Mouse (Mus musculus) frontal cortex, postnatal 36 days (tissue): ENCODE data around the gene Klhl36.
"Not testable (repeated sequence)": the region's sequence is repeated elsewhere in the genome, so short reads cannot be mapped to it uniquely, and the experiment has no call there.

Experiments used
- DNase-seq, 2 experiments: peaks; one replicate each; pipeline ENCODE4 v3.0.0; 2022; ENCODE audit warnings: low spot score in 2 of 2

Klhl36 gene

DNA sequence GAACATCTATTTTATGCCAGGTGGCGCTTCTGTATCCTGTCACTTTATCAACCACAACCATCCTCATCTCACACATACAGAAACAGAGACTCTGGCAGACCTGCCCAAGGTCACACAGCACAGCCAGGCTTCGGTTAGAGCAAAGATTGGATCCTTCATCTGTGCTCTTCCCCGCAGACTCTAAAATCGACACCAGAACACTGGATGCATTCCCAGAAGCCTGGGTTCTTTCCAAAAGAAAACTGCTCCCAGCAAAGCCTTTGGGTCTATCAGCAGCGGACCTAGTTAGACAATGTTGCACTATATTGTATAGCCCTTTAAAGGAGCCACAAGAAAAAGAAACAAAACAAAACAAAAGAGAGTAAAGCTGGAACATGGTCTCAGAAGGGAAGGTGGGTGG lies 26.8 kb upstream of the Klhl36 start:
- DNase-seq: no peak

GRCm38 (mm10) chr8:119836831-119837230 lies 25.2 kb upstream of the Klhl36 start:
- no peak for DNase-seq

GRCm38 (mm10) chr8:119837553-119838071 lies 24.5 kb upstream of the Klhl36 start:
- DNase-seq: peak in 1 of 2 experiments; percentile 55

- DNase-seq: no peak
Observed at GRCm38 (mm10) chr8:119838100-119838982, 23.7 kb upstream of the Klhl36 start.

DNA sequence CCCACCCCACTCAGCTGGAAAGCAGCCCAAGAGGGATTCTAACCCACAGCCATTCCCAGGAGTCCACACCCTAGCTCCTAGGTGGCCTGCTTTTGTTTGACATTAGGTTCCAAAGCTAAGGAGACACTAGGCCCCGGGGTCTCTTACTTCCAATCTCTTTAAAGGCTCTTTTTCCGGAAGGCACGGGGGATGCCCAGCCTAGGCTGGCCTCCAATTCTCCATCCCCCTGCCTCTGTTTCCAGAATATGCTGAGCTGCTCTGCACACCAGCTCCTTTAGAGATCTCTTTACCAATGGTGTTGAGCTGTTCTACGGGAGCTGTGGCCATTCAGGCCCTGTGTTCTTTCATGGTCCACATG lies 23.1 kb upstream of the Klhl36 start:
- DNase-seq: no peak

DNA sequence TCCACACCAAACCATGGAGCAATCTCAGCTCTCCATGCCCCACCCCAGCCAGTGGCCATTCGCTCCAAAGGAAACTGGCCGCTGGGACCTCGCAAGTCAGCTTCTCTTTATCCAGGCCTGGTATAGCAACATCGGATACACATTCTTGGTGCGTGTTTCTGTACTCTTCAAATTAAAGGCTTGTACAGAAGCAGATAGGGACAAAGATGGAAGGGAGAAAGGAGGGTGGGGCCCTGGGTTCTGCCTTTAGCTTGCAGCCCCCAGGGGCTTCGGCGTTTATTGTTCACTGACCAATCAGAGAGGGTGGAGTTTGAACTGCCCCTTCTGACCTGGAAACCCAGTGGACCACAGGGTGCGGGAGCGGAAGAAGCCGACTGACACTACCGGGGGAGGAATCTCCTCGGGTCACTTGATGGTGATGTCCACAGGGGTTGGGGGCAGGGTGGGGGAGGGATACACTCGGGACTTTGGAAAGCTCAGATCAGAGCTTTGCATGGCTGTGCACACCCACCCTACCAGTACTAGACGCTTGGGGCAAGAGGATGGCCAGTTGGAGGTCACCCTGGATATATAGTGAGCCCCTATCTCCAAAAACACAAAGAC lies 22.5 kb upstream of the Klhl36 start:
- DNase-seq: no peak

DNA sequence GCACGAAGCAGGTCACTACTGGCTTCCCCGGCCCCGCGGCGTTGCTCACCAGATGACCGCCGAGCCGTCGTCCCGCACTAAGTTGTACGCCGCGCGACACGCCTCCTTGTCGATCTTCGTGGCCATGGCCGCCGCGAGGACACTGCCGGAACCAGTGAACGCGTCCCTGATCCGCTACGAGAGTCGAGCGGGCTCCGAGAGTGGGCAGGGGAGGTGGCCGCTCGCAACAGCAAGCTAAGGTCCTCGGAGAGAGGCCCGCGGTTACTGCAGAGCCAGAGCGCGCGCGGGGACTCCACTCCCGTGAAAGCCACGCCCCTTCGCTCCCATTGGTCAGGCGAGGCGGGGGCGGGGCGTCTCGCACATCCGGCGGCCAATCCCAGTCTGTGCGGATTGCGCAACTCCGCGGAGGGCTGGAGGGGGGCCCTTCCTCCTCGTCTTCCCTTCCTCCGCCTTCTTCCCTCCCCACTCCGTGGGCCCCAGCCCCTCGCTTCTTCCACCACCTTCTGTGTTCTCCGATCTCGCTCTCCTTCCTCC lies 21.7 kb upstream of the Klhl36 start, which contains the start of gene Cotl1:
Gene Cotl1 (minus strand): TSS at position 270 of the 534 bp plus-strand sequence.
- DNase-seq: peak; percentile 96 to 98

DNA sequence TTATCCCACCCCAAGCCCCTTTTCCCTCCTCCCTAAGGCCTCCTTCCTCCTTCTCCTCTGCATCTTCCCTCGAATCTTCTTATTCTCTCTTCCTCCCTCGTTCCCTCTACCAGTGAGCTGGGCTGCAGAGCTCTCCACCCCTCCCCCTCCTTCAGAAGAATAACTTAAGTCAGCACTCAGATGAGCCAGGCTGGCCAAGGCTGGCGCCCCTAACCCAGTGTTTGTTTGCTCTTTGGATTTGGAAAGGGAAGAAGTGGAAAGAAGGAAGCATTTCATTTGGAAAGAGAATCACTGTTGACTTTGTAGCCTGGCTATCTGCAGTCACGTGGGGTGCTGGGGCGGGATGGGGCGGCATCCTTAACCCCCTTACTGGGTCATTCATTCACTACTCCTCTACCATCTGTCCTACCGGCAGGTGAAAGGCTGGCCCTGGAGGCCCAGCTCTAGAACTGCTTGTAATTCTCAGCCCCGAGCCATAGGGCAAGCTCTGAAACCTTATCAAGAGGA lies 21.1 kb upstream of the Klhl36 start:
- no peak for DNase-seq

- peak; percentile 78 to 83 for DNase-seq
Observed at GRCm38 (mm10) chr8:119843444-119843843, 18.6 kb upstream of the Klhl36 start.

GRCm38 (mm10) chr8:119844577-119844976 lies 17.5 kb upstream of the Klhl36 start:
- DNase-seq: no peak

GRCm38 (mm10) chr8:119845741-119846140 lies 16.3 kb upstream of the Klhl36 start:
- not testable (repeated sequence) for DNase-seq

- DNase-seq: no peak
Observed at GRCm38 (mm10) chr8:119847232-119847922, 14.7 kb upstream of the Klhl36 start.

DNA sequence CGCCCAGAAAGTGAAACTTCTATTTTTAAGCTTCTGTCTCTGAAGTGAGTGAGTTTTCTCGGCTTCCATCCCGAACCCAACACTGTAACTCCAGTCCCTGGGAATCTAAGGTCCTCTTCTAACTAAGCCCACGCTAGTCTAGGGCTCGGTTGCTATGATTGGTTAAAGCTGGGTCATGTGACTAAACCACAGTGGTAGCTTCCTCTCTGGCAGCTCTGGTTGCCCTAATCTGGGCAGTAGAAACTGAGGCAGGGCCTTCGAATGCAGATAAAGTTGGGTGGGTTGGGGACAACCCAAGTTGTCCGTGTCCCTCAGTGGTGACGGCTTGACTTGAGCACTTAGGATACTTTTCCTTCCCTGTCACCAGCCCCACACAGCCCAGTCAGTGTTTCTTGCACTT lies 8.5 kb upstream of the Klhl36 start:
- DNase-seq: no peak

DNA sequence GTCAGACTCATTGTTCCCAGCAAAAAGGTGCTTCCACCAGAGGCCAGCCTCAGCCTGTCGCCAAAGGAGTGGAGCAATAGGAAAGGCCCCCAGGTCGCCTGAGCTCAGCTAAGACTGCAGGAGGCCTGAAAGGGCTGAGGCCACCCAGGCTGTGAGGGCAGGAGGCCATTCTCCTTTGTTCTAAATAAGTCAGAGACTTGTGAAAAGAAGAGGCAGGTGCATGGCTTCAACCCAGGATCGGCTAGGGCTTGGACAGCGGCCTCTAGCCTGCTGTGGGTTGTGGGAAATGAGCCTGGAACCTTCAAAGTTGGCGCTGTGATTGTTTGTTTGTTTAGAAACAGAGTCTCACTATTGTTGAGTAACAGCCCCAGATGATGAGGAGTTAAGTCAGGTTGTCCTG lies 8.0 kb upstream of the Klhl36 start:
- no peak for DNase-seq

GRCm38 (mm10) chr8:119855656-119856055 lies 6.4 kb upstream of the Klhl36 start:
- DNase-seq: no peak

- DNase-seq: no peak
Observed at GRCm38 (mm10) chr8:119857767-119858166, 4.3 kb upstream of the Klhl36 start.

- no peak for DNase-seq
Observed at GRCm38 (mm10) chr8:119862390-119862734, 296 bp downstream of the Klhl36 start.

DNA sequence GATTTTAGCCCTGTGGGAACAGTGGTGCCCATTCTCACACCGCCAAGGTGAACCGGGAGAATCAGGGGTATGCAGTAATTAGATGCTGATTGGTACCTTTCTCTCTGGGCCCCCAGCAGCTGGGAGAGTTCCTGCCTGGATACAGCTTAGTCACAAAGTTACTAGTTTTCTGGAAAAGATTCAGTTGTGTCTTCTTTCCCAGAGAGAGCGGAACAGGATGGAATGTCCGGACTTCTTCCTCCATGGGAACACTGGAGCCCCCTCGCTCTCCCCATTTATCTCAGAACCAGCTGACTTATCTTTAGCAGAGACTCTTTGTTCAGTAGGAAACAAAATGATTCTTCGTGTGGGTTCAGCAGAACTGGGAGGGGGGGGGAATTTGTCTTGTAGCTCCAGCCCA lies 683 bp downstream of the Klhl36 start:
- no peak for DNase-seq

- no peak for DNase-seq
Observed at GRCm38 (mm10) chr8:119869616-119870015, 7.5 kb downstream of the Klhl36 start.

DNA sequence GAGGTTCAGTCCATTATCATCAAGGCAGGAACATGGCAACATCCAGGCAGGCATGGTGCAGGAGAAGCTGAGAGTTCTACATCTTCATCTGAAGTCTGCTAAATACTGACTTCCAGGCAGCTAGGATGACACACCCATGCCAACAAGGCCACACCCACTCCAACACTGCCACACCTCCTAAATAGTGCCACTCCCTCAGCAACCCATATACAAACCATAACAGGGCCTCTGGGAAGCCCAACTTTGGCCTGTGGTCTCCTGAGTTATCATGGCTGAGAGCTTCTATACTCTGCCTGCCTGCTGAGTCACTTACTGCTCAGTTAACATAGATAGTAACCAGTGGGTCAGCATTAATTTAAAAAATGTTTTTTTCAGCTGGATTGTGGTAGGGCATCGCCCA lies 11.1 kb downstream of the Klhl36 start:
- no peak for DNase-seq

- DNase-seq: no peak
Observed at GRCm38 (mm10) chr8:119881301-119881700, 19.2 kb downstream of the Klhl36 start.

DNA sequence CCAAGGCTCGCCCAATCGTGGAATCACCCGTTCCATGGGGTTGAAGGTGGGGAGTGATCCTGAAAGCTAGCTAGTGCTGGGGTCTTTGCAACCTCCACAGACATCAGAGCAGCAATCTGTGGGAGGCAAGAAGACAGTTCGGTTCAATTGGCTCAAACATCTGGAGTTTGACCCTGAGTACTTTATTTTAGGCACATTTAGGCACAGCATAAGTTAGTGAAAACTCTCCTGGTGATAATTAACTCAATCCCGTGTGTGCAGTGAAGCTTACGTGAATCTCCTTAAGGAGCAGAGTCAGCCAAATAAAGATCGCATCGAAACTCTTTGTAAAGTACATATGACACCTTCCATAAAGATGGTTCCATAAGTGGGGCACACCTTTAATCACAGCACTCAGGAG lies 19.9 kb downstream of the Klhl36 start:
- DNase-seq: no peak
